Mouse (Mus musculus) lung, adult 2 months (tissue): ENCODE results near the gene Clcn1.

Source experiments
- CTCF ChIP-seq: fragments of 200-500 bp; IDR thresholded peaks from 2 replicates; pipeline ENCODE4 v1.5.1; 2011; ENCODE audit warnings: mild to moderate bottlenecking, low read length, control low read depth; ENCODE audit not compliant: insufficient read depth
- POLR2A ChIP-seq: fragments of 200-500 bp; IDR thresholded peaks from 2 replicates; pipeline ENCODE4 v1.6.1; 2011; ENCODE audit warnings: low read depth, mild to moderate bottlenecking, control low read depth, low read length, borderline replicate concordance; ENCODE audit errors: extremely low read depth

GRCm38 (mm10) chr6:42352486-42352846, 66.0 kb downstream of the Clcn1 start:
- no peak for TF ChIP-seq CTCF
- TF ChIP-seq POLR2A, result no peak
